Mouse (Mus musculus): ENCODE data around the gene Gm43517.

Gm43517 gene

GRCm38 (mm10) chr12:49384876-49385630, at the start of gene Gm43517:
Gene Gm43517, plus strand, starts transcription at chr12:49385174.
- DNase-seq (ENCODE audit: extremely low read depth, low read depth): no peak

- DNase-seq (ENCODE audit: extremely low read depth, low read depth): no peak
These were observed 35.3 kb upstream of the Gm43517 start for GRCm38 (mm10) chr12:49349697-49350096.

GRCm38 (mm10) chr12:49368931-49369330, 16.0 kb upstream of the Gm43517 start:
- DNase-seq (ENCODE audit: extremely low read depth, low read depth): no peak

- peak; percentile 1 for DNase-seq (ENCODE audit: extremely low read depth, low read depth)
These were observed 12.8 kb upstream of the Gm43517 start for GRCm38 (mm10) chr12:49372170-49372569.

- no peak for DNase-seq (ENCODE audit: extremely low read depth, low read depth)
These were observed 11.8 kb upstream of the Gm43517 start for GRCm38 (mm10) chr12:49373176-49373575.

- DNase-seq (ENCODE audit: extremely low read depth, low read depth): no peak
These were observed 11.0 kb upstream of the Gm43517 start for GRCm38 (mm10) chr12:49373821-49374605.

- DNase-seq (ENCODE audit: extremely low read depth, low read depth): peak; percentile 4
These were observed 10.4 kb upstream of the Gm43517 start for GRCm38 (mm10) chr12:49374606-49374995.

GRCm38 (mm10) chr12:49375427-49376317, 9.3 kb upstream of the Gm43517 start:
- no peak for DNase-seq (ENCODE audit: extremely low read depth, low read depth)

GRCm38 (mm10) chr12:49376318-49376992, 8.5 kb upstream of the Gm43517 start:
- DNase-seq (ENCODE audit: extremely low read depth, low read depth): no peak

- DNase-seq (ENCODE audit: extremely low read depth, low read depth): no peak
These were observed 7.5 kb upstream of the Gm43517 start for GRCm38 (mm10) chr12:49377281-49377970.

- no peak for DNase-seq (ENCODE audit: extremely low read depth, low read depth)
These were observed 6.1 kb upstream of the Gm43517 start for GRCm38 (mm10) chr12:49378920-49379319.

- DNase-seq (ENCODE audit: extremely low read depth, low read depth): no peak
These were observed 5.5 kb upstream of the Gm43517 start for GRCm38 (mm10) chr12:49379446-49379845.

- no peak for DNase-seq (ENCODE audit: extremely low read depth, low read depth)
These were observed 4.5 kb upstream of the Gm43517 start for GRCm38 (mm10) chr12:49380442-49380841.

GRCm38 (mm10) chr12:49381031-49381525, 3.9 kb upstream of the Gm43517 start:
- no peak for DNase-seq (ENCODE audit: extremely low read depth, low read depth)

- DNase-seq (ENCODE audit: extremely low read depth, low read depth): no peak
These were observed 3.1 kb upstream of the Gm43517 start for GRCm38 (mm10) chr12:49381721-49382365.

GRCm38 (mm10) chr12:49382565-49383520, 2.1 kb upstream of the Gm43517 start, which contains the start of gene Foxg1:
Gene Foxg1, plus strand, starts transcription at chr12:49382660.
- no peak for DNase-seq (ENCODE audit: extremely low read depth, low read depth)

- DNase-seq (ENCODE audit: extremely low read depth, low read depth): no peak
These were observed 1.3 kb upstream of the Gm43517 start for GRCm38 (mm10) chr12:49383521-49384133.

- DNase-seq (ENCODE audit: extremely low read depth, low read depth): no peak
These were observed 589 bp upstream of the Gm43517 start for GRCm38 (mm10) chr12:49384295-49384875.
